Mouse (Mus musculus) lung, postnatal 25 days (tissue): Measurements from ENCODE around the gene Ripor2.
"Not testable (repeated sequence)": the region's sequence is repeated elsewhere in the genome, so short reads cannot be mapped to it uniquely, and the experiment has no call there.

Experiments
- DNase-seq: peaks from one replicate; pipeline ENCODE4 v3.0.0; 2022; ENCODE audit warnings: low spot score

The Ripor2 gene

GRCm38 (mm10) chr13:24767809-24768208, 185.8 kb downstream of the Ripor2 start:
- DNase-seq, result not testable (repeated sequence)

- DNase-seq, result not testable (repeated sequence)
Observed at GRCm38 (mm10) chr13:24771482-24771881, 189.5 kb downstream of the Ripor2 start.

GRCm38 (mm10) chr13:24776146-24776844, 194.3 kb downstream of the Ripor2 start:
- DNase-seq, result peak; percentile 71

- DNase-seq, result no peak
Observed at GRCm38 (mm10) chr13:24778026-24778425, 196.0 kb downstream of the Ripor2 start.

- no peak for DNase-seq
Observed at GRCm38 (mm10) chr13:24778706-24779380, 196.9 kb downstream of the Ripor2 start.

GRCm38 (mm10) chr13:24781916-24782315, 199.9 kb downstream of the Ripor2 start:
- DNase-seq, result no peak
